Mouse (Mus musculus): ENCODE data around the gene Prokr2. TPM values are rescaled to one million over a fixed set of nuclear protein-coding genes. Genes with fewer than 3 reads are reported as not detected.
"Not testable (repeated sequence)": the region's sequence is repeated elsewhere in the genome, so short reads cannot be mapped to it uniquely, and the experiment has no call there.

Prokr2 gene
- polyA plus RNA-seq, 1 experiment from 2014 or later, result 0.25 TPM

- Histone ChIP-seq H3K9ac (no peak overlapping the region), H3K4me1 (no peaks in the 10 kb centered on the region), H3K27ac (no peak overlapping the region), H3K4me3 (no peak overlapping the region), H3K9me3 (no peaks in the 10 kb centered on the region), H3K36me3 (peaks cover 39% of the 10 kb centered on the region), H3K4me2 (no peak overlapping the region), H3K27me3 (no peaks in the 10 kb centered on the region)
- WGBS, result 71% methylated on average over 7 of the region's 7 CpGs
- ATAC-seq (ENCODE audit: borderline replicate concordance, extremely low read depth, low FRiP score, low TSS enrichment), result no peak
These were observed 80.1 kb downstream of the Prokr2 start for GRCm38 (mm10) chr2:132305165-132305564.

GRCm38 (mm10) chr2:132301436-132301835, 83.8 kb downstream of the Prokr2 start:
- ATAC-seq (ENCODE audit: borderline replicate concordance, extremely low read depth, low FRiP score, low TSS enrichment), result no peak
- no peak overlapping the region for H3K27ac ChIP-seq
- WGBS, result 93% methylated on average over 4 of the region's 4 CpGs

DNA sequence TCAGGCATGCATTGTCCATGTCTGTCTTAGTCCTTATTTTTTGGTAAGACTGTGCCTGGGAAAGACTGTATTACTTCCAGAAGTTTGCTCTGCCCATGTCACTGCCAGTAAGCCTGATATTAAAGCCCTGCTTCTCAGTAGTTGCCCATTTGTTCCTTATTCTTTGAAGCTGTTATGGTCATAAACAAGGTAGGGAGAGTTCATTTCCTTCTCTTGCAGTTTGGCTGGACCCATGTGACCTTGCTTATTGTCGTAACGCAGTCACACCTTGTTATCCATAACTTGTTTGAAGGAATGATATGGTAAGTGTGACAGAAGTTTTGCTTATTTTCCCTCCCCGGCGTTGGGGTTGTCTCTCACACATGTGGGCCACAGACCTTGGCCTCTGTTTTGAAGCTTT, 87.0 kb downstream of the Prokr2 start:
- H3K9me3 ChIP-seq, result no peaks in the 10 kb centered on the region
- 78% methylated on average over 4 of the region's 4 CpGs for WGBS
- H3K4me3 ChIP-seq, result no peak overlapping the region
- no peaks in the 10 kb centered on the region for H3K27me3 ChIP-seq
- ATAC-seq (ENCODE audit: borderline replicate concordance, extremely low read depth, low FRiP score, low TSS enrichment), result no peak
- H3K27ac ChIP-seq, result no peak overlapping the region
- H3K4me1 ChIP-seq, result no peaks in the 10 kb centered on the region
- H3K4me2 ChIP-seq, result no peak overlapping the region
- peaks cover 46% of the 10 kb centered on the region for H3K36me3 ChIP-seq
- H3K9ac ChIP-seq, result no peak overlapping the region

More at GRCm38 (mm10) chr2:132301436-132301835, 83.8 kb downstream of the Prokr2 start:
- Histone ChIP-seq H3K36me3 (peaks cover 49% of the 10 kb centered on the region), H3K9ac (no peak overlapping the region), H3K4me2 (no peak overlapping the region), H3K9me3 (no peaks in the 10 kb centered on the region), H3K4me3 (no peak overlapping the region), H3K27me3 (no peaks in the 10 kb centered on the region), H3K4me1 (no peaks in the 10 kb centered on the region)

DNA sequence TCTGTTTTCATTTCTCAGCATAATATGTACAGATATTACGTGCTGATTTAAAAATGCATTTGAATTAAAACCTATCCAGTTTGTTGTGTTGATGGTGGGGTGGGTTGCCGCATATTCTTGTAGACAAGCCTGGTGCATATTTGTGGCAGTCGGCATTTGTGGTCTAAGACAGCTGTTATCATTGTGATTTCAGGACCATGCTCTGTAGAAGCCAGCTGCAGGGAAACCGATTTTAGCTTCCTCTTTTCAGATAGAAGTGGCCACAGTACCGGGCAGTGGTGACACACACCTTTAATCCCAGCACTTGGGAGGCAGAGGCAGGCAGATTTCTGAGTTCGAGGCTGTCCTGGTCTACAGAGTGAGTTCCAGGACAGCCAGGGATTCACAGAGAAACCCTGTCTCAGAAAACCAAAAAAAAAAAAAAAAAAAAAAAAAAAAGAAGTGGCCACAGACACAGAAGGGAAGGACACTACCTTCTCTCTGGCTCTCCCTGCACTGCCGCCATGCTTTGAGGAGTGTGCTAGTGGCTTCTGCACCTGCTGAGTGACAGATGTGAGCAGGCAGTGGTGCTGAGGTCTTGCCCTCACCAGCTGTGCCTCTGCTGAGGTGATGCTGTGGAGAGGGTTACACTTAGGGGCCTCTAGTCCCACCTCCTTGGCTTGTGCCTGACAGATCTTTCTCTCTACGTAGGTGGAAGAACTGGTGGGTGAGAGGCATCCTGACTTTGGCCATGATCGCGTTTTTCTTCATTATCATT, 91.4 kb downstream of the Prokr2 start:
- ATAC-seq (ENCODE audit: borderline replicate concordance, extremely low read depth, low FRiP score, low TSS enrichment), result no peak
- WGBS, result 90% methylated on average over 10 of the region's 10 CpGs
- Histone ChIP-seq H3K4me2 (no peak overlapping the region), H3K9ac (no peak overlapping the region), H3K4me1 (0 out of 2 replicates have a peak, but pooled peaks cover 15% of the 10 kb centered on the region), H3K4me3 (no peak overlapping the region), H3K9me3 (no peaks in the 10 kb centered on the region), H3K27ac (no peak overlapping the region), H3K36me3 (peaks cover 16% of the 10 kb centered on the region; the same call in 1 of the 2 replicates), H3K27me3 (no peaks in the 10 kb centered on the region)

GRCm38 (mm10) chr2:132292083-132292482, 93.2 kb downstream of the Prokr2 start:
- no peak overlapping the region for H3K4me2 ChIP-seq
- no peak overlapping the region for H3K4me3 ChIP-seq
- H3K4me1 ChIP-seq, result 0 out of 2 replicates have a peak, but pooled peaks cover 15% of the 10 kb centered on the region
- no peaks in the 10 kb centered on the region for H3K27me3 ChIP-seq
- peaks cover 9% of the 10 kb centered on the region; the same call in 1 of the 2 replicates for H3K36me3 ChIP-seq
- 27% methylated on average over 4 of the region's 4 CpGs for WGBS
- no peak overlapping the region for H3K27ac ChIP-seq
- ATAC-seq (ENCODE audit: borderline replicate concordance, extremely low read depth, low FRiP score, low TSS enrichment), result no peak
- no peaks in the 10 kb centered on the region for H3K9me3 ChIP-seq
- H3K9ac ChIP-seq, result no peak overlapping the region

DNA sequence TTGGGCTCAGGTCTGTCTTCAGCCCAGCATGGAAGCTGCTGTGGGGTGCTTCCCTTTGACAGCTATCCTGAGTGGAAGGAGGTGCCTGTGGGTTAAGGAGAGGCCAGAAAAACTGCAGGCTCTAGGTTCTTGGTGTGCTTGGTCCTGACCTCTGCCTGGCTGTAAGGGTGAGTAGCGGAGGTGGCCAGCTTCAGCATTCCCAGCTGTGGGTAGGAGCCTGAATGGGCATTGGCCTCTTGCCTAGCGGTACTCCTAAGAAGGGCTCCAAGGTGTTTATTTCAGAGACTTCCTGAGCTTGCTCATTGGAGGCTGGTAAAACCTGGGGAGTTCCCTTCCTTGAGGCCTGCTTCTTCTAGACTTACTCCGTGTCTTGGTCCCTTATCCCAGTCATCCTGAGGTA, 94.0 kb downstream of the Prokr2 start:
- no peak overlapping the region for H3K9ac ChIP-seq
- H3K36me3 ChIP-seq, result peaks cover 9% of the 10 kb centered on the region; the same call in 1 of the 2 replicates
- H3K4me1 ChIP-seq, result 0 out of 2 replicates have a peak, but pooled peaks cover 16% of the 10 kb centered on the region
- no peaks in the 10 kb centered on the region for H3K27me3 ChIP-seq
- no peaks in the 10 kb centered on the region for H3K9me3 ChIP-seq
- 0 out of 2 replicates have a peak overlapping the region, but pooled peaks have one; percentile 24 for H3K27ac ChIP-seq
- no peak; the same call in 1 of the 2 replicates for ATAC-seq (ENCODE audit: borderline replicate concordance, extremely low read depth, low FRiP score, low TSS enrichment)
- WGBS, result 64% methylated on average over 3 of the region's 3 CpGs
- H3K4me3 ChIP-seq, result no peak overlapping the region
- no peak overlapping the region for H3K4me2 ChIP-seq

GRCm38 (mm10) chr2:132290808-132291207, 94.4 kb downstream of the Prokr2 start:
- H3K9ac ChIP-seq, result no peak overlapping the region
- H3K4me3 ChIP-seq, result no peak overlapping the region
- 68% methylated on average over 6 of the region's 6 CpGs for WGBS
- no peak for ATAC-seq (ENCODE audit: borderline replicate concordance, extremely low read depth, low FRiP score, low TSS enrichment)
- H3K4me2 ChIP-seq, result no peak overlapping the region
- 0 out of 2 replicates have a peak, but pooled peaks cover 17% of the 10 kb centered on the region for H3K4me1 ChIP-seq
- 0 out of 2 replicates have a peak overlapping the region, but pooled peaks have one; percentile 24 for H3K27ac ChIP-seq
- peaks cover 9% of the 10 kb centered on the region; the same call in 1 of the 2 replicates for H3K36me3 ChIP-seq
- H3K9me3 ChIP-seq, result no peaks in the 10 kb centered on the region
- H3K27me3 ChIP-seq, result no peaks in the 10 kb centered on the region

DNA sequence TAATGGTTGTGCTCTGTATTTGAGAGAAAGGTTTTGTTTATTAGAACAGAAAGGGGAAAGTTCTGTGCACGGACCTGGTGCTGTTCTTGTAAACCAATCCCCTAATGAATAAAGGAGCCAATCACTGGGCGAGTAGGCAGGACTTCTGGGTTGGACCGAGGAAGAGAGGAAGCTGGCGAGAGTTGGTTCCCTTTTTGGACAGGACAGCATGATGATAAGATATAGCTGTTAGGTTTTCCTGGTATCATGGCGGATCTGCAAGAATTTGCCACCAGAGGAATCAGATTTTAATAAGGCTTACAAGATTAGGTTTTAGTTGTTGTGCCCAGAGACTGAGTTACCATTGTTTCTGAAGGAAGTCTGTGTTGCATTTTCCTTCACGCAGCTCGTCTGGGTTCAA, 96.0 kb downstream of the Prokr2 start:
- not testable (repeated sequence) for H3K4me3 ChIP-seq; H3K9ac ChIP-seq; H3K9me3 ChIP-seq; ATAC-seq (ENCODE audit: borderline replicate concordance, extremely low read depth, low FRiP score, low TSS enrichment); H3K36me3 ChIP-seq; H3K27me3 ChIP-seq; H3K27ac ChIP-seq; H3K4me2 ChIP-seq
- H3K4me1 ChIP-seq, result peaks cover 31% of the 10 kb centered on the region
- 61% methylated on average over 5 of the region's 7 CpGs for WGBS

Other genes starting within 250 kb of the Prokr2 start
- gene Slc23a2, start 240.3 kb downstream of the Prokr2 start, polyA plus RNA-seq (2015; fragmentation: Nextera tagmentation; extraction: Ambion mirVana), result 11.6 and 12.1 TPM in 2 replicates
- 43.6 and 46.2 TPM in 2 replicates for gene Tmem230, start 137.6 kb downstream of the Prokr2 start, polyA plus RNA-seq (2015; fragmentation: Nextera tagmentation; extraction: Ambion mirVana)
- 284 and 298 TPM in 2 replicates for gene Pcna, start 132.1 kb downstream of the Prokr2 start, polyA plus RNA-seq (2015; fragmentation: Nextera tagmentation; extraction: Ambion mirVana)
- gene Cds2, start 122.3 kb downstream of the Prokr2 start, polyA plus RNA-seq (2015; fragmentation: Nextera tagmentation; extraction: Ambion mirVana), result 24.4 and 24.6 TPM in 2 replicates
- gene Gpcpd1, start 202.3 kb upstream of the Prokr2 start, polyA plus RNA-seq (2015; fragmentation: Nextera tagmentation; extraction: Ambion mirVana), result 29.9 and 30.1 TPM in 2 replicates